Mouse (Mus musculus): ENCODE measurements around the gene Gm815. TPM values are rescaled to one million over a fixed set of nuclear protein-coding genes. Genes with fewer than 3 reads are reported as not detected.

Gm815 gene
- total and polyA plus RNA-seq, 3 experiments: not detected

GRCm38 (mm10) chr19:26863662-26864061, 22.0 kb upstream of the Gm815 start:
- TF ChIP-seq RAD21 (IDR thresholded peaks at IDR 0.05; ENCODE audit: low read depth, low read length): no peak
- TF ChIP-seq MYB (IDR thresholded peaks at IDR 0.05; ENCODE audit: low read depth, low read length): no peak
- TF ChIP-seq MEF2A (IDR thresholded peaks at IDR 0.05; ENCODE audit: extremely low read depth, insufficient replicate concordance, low read depth, low read length, poor library complexity, severe bottlenecking): no peak
- TF ChIP-seq CHD1 (IDR thresholded peaks at IDR 0.05; ENCODE audit: low read depth, low read length): no peak
- no peak for TF ChIP-seq EP300 (IDR thresholded peaks at IDR 0.05; ENCODE audit: low read depth in 1 of 2, low read length in 2 of 2)
- no peak for TF ChIP-seq NELFE (IDR thresholded peaks at IDR 0.05; ENCODE audit: low read depth, low read length)
- no peak for TF ChIP-seq BHLHE40 (IDR thresholded peaks at IDR 0.05; ENCODE audit: borderline replicate concordance, low read depth, low read length)
- H3K27ac ChIP-seq (ENCODE audit: control insufficient read depth, low read depth, low read length): no peak overlapping the region
- H3K9ac ChIP-seq (ENCODE audit: control insufficient read depth, low read depth, low read length, poor library complexity, severe bottlenecking): no peak overlapping the region
- no peaks in the 10 kb centered on the region for H3K79me2 ChIP-seq (ENCODE audit: control insufficient read depth, insufficient read depth, low read length, poor library complexity)
- no peak overlapping the region for H3K4me3 ChIP-seq (ENCODE audit: control insufficient read depth in 1 of 2, insufficient read depth in 1 of 2, low read depth in 2 of 2, low read length in 2 of 2)
- H3K4me1 ChIP-seq (ENCODE audit: control insufficient read depth in 1 of 2, insufficient read depth in 2 of 2, low read length in 2 of 2): no peaks in the 10 kb centered on the region
- DNase-seq (ENCODE audit: low read depth, low spot score): no peak
- no peaks in the 10 kb centered on the region for H3K9me3 ChIP-seq (replicated peaks; ENCODE audit: insufficient read depth, low read length)
- no peaks in the 10 kb centered on the region for H3K36me3 ChIP-seq (ENCODE audit: control insufficient read depth in 1 of 2, insufficient read depth in 2 of 2, low read length in 2 of 2)
- H3K27me3 ChIP-seq (ENCODE audit: control insufficient read depth in 1 of 2, insufficient read depth in 2 of 2, low read length in 2 of 2): no peaks in the 10 kb centered on the region

GRCm38 (mm10) chr19:26864975-26865690, 20.5 kb upstream of the Gm815 start:
- H3K27ac ChIP-seq (ENCODE audit: control insufficient read depth, low read depth, low read length): no peak overlapping the region
- no peaks in the 10 kb centered on the region for H3K79me2 ChIP-seq (ENCODE audit: control insufficient read depth, insufficient read depth, low read length, poor library complexity)
- no peaks in the 10 kb centered on the region for H3K4me1 ChIP-seq (ENCODE audit: control insufficient read depth in 1 of 2, insufficient read depth in 2 of 2, low read length in 2 of 2)
- no peaks in the 10 kb centered on the region for H3K9me3 ChIP-seq (replicated peaks; ENCODE audit: insufficient read depth, low read length)
- DNase-seq (ENCODE audit: low read depth, low spot score): no peak
- no peaks in the 10 kb centered on the region for H3K27me3 ChIP-seq (ENCODE audit: control insufficient read depth in 1 of 2, insufficient read depth in 2 of 2, low read length in 2 of 2)
- H3K9ac ChIP-seq (ENCODE audit: control insufficient read depth, low read depth, low read length, poor library complexity, severe bottlenecking): no peak overlapping the region
- no peaks in the 10 kb centered on the region for H3K36me3 ChIP-seq (ENCODE audit: control insufficient read depth in 1 of 2, insufficient read depth in 2 of 2, low read length in 2 of 2)
- TF ChIP-seq CHD2 (IDR thresholded peaks at IDR 0.05; ENCODE audit: low read length) (no peak), MEF2A (IDR thresholded peaks at IDR 0.05; ENCODE audit: extremely low read depth, insufficient replicate concordance, low read depth, low read length, poor library complexity, severe bottlenecking) (no peak), GATA1 (IDR thresholded peaks at IDR 0.05; ENCODE audit: low read depth, low read length) (no peak)
- H3K4me3 ChIP-seq (ENCODE audit: control insufficient read depth in 1 of 2, insufficient read depth in 1 of 2, low read depth in 2 of 2, low read length in 2 of 2): no peak overlapping the region

GRCm38 (mm10) chr19:26865736-26866135, 19.9 kb upstream of the Gm815 start:
- Histone ChIP-seq H3K4me3 (ENCODE audit: control insufficient read depth in 1 of 2, insufficient read depth in 1 of 2, low read depth in 2 of 2, low read length in 2 of 2) (no peak overlapping the region), H3K9ac (ENCODE audit: control insufficient read depth, low read depth, low read length, poor library complexity, severe bottlenecking) (no peak overlapping the region), H3K79me2 (ENCODE audit: control insufficient read depth, insufficient read depth, low read length, poor library complexity) (no peaks in the 10 kb centered on the region), H3K27ac (ENCODE audit: control insufficient read depth, low read depth, low read length) (no peak overlapping the region), H3K4me1 (ENCODE audit: control insufficient read depth in 1 of 2, insufficient read depth in 2 of 2, low read length in 2 of 2) (no peaks in the 10 kb centered on the region), H3K36me3 (ENCODE audit: control insufficient read depth in 1 of 2, insufficient read depth in 2 of 2, low read length in 2 of 2) (no peaks in the 10 kb centered on the region), H3K9me3 (replicated peaks; ENCODE audit: insufficient read depth, low read length) (no peaks in the 10 kb centered on the region), H3K27me3 (ENCODE audit: control insufficient read depth in 1 of 2, insufficient read depth in 2 of 2, low read length in 2 of 2) (no peaks in the 10 kb centered on the region)
- no peak for DNase-seq (ENCODE audit: low read depth, low spot score)
- TF ChIP-seq MAX (IDR thresholded peaks at IDR 0.05; ENCODE audit: low read length) (no peak), RCOR1 (IDR thresholded peaks at IDR 0.05; ENCODE audit: low read depth, low read length) (no peak), ELF1 (IDR thresholded peaks at IDR 0.05; ENCODE audit: low read depth, low read length) (no peak), MAZ (IDR thresholded peaks at IDR 0.05; ENCODE audit: low read depth, low read length) (no peak), MYC (IDR thresholded peaks at IDR 0.05; ENCODE audit: low read depth, low read length) (no peak), ZC3H11A (IDR thresholded peaks at IDR 0.05; ENCODE audit: low read depth, low read length) (no peak), ETS1 (IDR thresholded peaks at IDR 0.05; ENCODE audit: low read depth, low read length) (no peak), RAD21 (IDR thresholded peaks at IDR 0.05; ENCODE audit: low read depth, low read length) (no peak), MEF2A (IDR thresholded peaks at IDR 0.05; ENCODE audit: extremely low read depth, insufficient replicate concordance, low read depth, low read length, poor library complexity, severe bottlenecking) (no peak), E2F4 (IDR thresholded peaks at IDR 0.05; ENCODE audit: borderline replicate concordance, low read depth, low read length) (no peak), EP300 (IDR thresholded peaks at IDR 0.05; ENCODE audit: low read depth in 1 of 2, low read length in 2 of 2) (no peak), TCF12 (IDR thresholded peaks at IDR 0.05; ENCODE audit: low read depth, low read length) (no peak), ZMIZ1 (IDR thresholded peaks at IDR 0.05; ENCODE audit: low read depth, low read length) (no peak), BHLHE40 (IDR thresholded peaks at IDR 0.05; ENCODE audit: borderline replicate concordance, low read depth, low read length) (no peak)
